In genomic region chr11:69919661-69920265, GRCm38 (mm10) we compare ENCODE assay signal across 8 mouse cellular contexts. TPM values are rescaled to one million over a fixed set of nuclear protein-coding genes. Genes with fewer than 3 reads are reported as not detected.
A peak's percentile ranks its signal among the peaks of the same experiment; 100 is the strongest.
DNase-seq lines count a peak whose midpoint lies in the region; ATAC-seq and TF ChIP-seq lines count a peak whose summit lies in the region.

No protein-coding gene starts in this region.

- 2% methylated on average over 17 of the region's 17 CpGs for WGBS in midbrain, postnatal 0 days
- under 1% methylated on average over 17 of the region's 17 CpGs for WGBS in stomach, embryonic 16.5 days

- peak overlapping the region; percentile 94 for H3K27ac ChIP-seq in midbrain, postnatal 0 days (ENCODE audit: low read depth, low read length)
- H3K27ac ChIP-seq in stomach, embryonic 16.5 days (ENCODE audit: low read length) = peak overlapping the region; percentile 96

- H3K4me2 ChIP-seq in midbrain, postnatal 0 days (ENCODE audit: low read depth, low read length, poor library complexity, severe bottlenecking) = peak overlapping the region; percentile 98
- H3K4me2 ChIP-seq in stomach, embryonic 16.5 days (ENCODE audit: low read depth, low read length) = peak overlapping the region; percentile 94

- peak; percentile 63 for DNase-seq in ovary, adult 18-20 months (ENCODE audit: low spot score)
- DNase-seq in ovary, postnatal 14 days (ENCODE audit: low spot score) = no peak
- peak; percentile 82 for DNase-seq in cerebellum, postnatal 10 days
- peak; percentile 76 for DNase-seq in gastrocnemius, postnatal 10 days
- DNase-seq in induced T-regulatory cell, adult 2 months (ENCODE audit: low read depth) = peak; percentile 95
- peak; percentile 96 for DNase-seq in liver
- DNase-seq in midbrain, postnatal 0 days (ENCODE audit: low spot score) = peak; percentile 73

- ATAC-seq in midbrain, postnatal 0 days (ENCODE audit: low FRiP score) = no peak
- ATAC-seq in stomach, embryonic 16.5 days (ENCODE audit: insufficient read depth, low FRiP score) = peak; percentile 15; the same call in 1 of the 2 replicates

- no peaks in the 10 kb centered on the region for H3K9me3 ChIP-seq in midbrain, postnatal 0 days (ENCODE audit: low read length)
- no peaks in the 10 kb centered on the region for H3K9me3 ChIP-seq in stomach, embryonic 16.5 days (replicated peaks; ENCODE audit: control insufficient read depth, low read length)

- peak overlapping the region; percentile 98 for H3K9ac ChIP-seq in midbrain, postnatal 0 days (replicated peaks; ENCODE audit: low read length, poor library complexity, severe bottlenecking)
- peak overlapping the region; percentile 98 for H3K9ac ChIP-seq in stomach, embryonic 16.5 days (ENCODE audit: low read length)

- H3K4me1 ChIP-seq in midbrain, postnatal 0 days (ENCODE audit: insufficient read depth, low read length) = peaks cover 8% of the 10 kb centered on the region
- H3K4me1 ChIP-seq in stomach, embryonic 16.5 days (ENCODE audit: control insufficient read depth, insufficient read depth, low read length) = peaks cover 31% of the 10 kb centered on the region

- no peaks in the 10 kb centered on the region for H3K27me3 ChIP-seq in midbrain, postnatal 0 days (ENCODE audit: insufficient read depth, low read length)
- H3K27me3 ChIP-seq in stomach, embryonic 16.5 days (ENCODE audit: control insufficient read depth, insufficient read depth, low read length) = no peaks in the 10 kb centered on the region

- TF ChIP-seq CTCF in midbrain, postnatal 0 days (IDR thresholded peaks at IDR 0.05) = no peak

- peaks cover 27% of the 10 kb centered on the region for H3K36me3 ChIP-seq in midbrain, postnatal 0 days (ENCODE audit: insufficient read depth, low read length)
- H3K36me3 ChIP-seq in stomach, embryonic 16.5 days (ENCODE audit: control insufficient read depth, insufficient read depth, low read length) = peaks cover 23% of the 10 kb centered on the region

- H3K4me3 ChIP-seq in midbrain, postnatal 0 days (ENCODE audit: low read depth, low read length) = peak overlapping the region; percentile 88
- H3K4me3 ChIP-seq in stomach, embryonic 16.5 days (replicated peaks; ENCODE audit: low read length) = peak overlapping the region; percentile 93

RNA-seq across cellular contexts. Expression of gene Eif5a, which starts 2.0 kb away (rescaled TPM):
- 100 to 1,000 TPM; 600 to 663 TPM for total RNA-seq in gastrocnemius, postnatal 10 days (2021)
- 452 and 486 TPM in 2 replicates for total RNA-seq in midbrain, postnatal 0 days (2014; rRNA removed)
- polyA plus RNA-seq in midbrain, postnatal 0 days (2015; fragmentation: Nextera tagmentation; extraction: Ambion mirVana) = 1,054 and 1,096 TPM in 2 replicates
- polyA plus RNA-seq in stomach, embryonic 16.5 days (2015; fragmentation: Nextera tagmentation; extraction: Ambion mirVana) = 1,516 and 1,535 TPM in 2 replicates

RNA-seq across cellular contexts. Expression of gene Gps2, which starts 6.1 kb away (rescaled TPM):
- total RNA-seq in gastrocnemius, postnatal 10 days (2021) = 10 to 100 TPM; 29.0 to 31.3 TPM
- total RNA-seq in midbrain, postnatal 0 days (2014; rRNA removed) = 45.8 and 47.6 TPM in 2 replicates
- polyA plus RNA-seq in midbrain, postnatal 0 days (2015; fragmentation: Nextera tagmentation; extraction: Ambion mirVana) = 60.3 and 64.3 TPM in 2 replicates
- polyA plus RNA-seq in stomach, embryonic 16.5 days (2015; fragmentation: Nextera tagmentation; extraction: Ambion mirVana) = 61.6 and 63.4 TPM in 2 replicates

RNA-seq across cellular contexts. Expression of gene Ybx2, which starts 15.8 kb away (rescaled TPM):
- total RNA-seq in gastrocnemius, postnatal 10 days (2021) = 1 to 10 TPM; 2.7 to 4.1 TPM
- total RNA-seq in midbrain, postnatal 0 days (2014; rRNA removed) = 5.0 and 8.4 TPM in 2 replicates
- 3.4 and 4.2 TPM in 2 replicates for polyA plus RNA-seq in midbrain, postnatal 0 days (2015; fragmentation: Nextera tagmentation; extraction: Ambion mirVana)
- polyA plus RNA-seq in stomach, embryonic 16.5 days (2015; fragmentation: Nextera tagmentation; extraction: Ambion mirVana) = 2.9 and 3.8 TPM in 2 replicates

RNA-seq across cellular contexts. Expression of gene Neurl4, which starts 18.9 kb away (rescaled TPM):
- 10 to 100 TPM; 31.2 to 31.8 TPM for total RNA-seq in gastrocnemius, postnatal 10 days (2021)
- 112 and 118 TPM in 2 replicates for total RNA-seq in midbrain, postnatal 0 days (2014; rRNA removed)
- 15.2 and 16.7 TPM in 2 replicates for polyA plus RNA-seq in midbrain, postnatal 0 days (2015; fragmentation: Nextera tagmentation; extraction: Ambion mirVana)
- polyA plus RNA-seq in stomach, embryonic 16.5 days (2015; fragmentation: Nextera tagmentation; extraction: Ambion mirVana) = 7.5 TPM in 2 replicates

RNA-seq across cellular contexts. Expression of gene 2810408A11Rik, which starts 19.0 kb away (rescaled TPM):
- total RNA-seq in gastrocnemius, postnatal 10 days (2021) = 1 to 10 TPM; 1.8 to 2.4 TPM
- total RNA-seq in midbrain, postnatal 0 days (2014; rRNA removed) = 3.3 and 8.7 TPM in 2 replicates
- 4.8 and 6.2 TPM in 2 replicates for polyA plus RNA-seq in midbrain, postnatal 0 days (2015; fragmentation: Nextera tagmentation; extraction: Ambion mirVana)
- polyA plus RNA-seq in stomach, embryonic 16.5 days (2015; fragmentation: Nextera tagmentation; extraction: Ambion mirVana) = 4.9 TPM in 2 replicates
